Mouse (Mus musculus) kidney, embryonic 14.5 days (tissue): Measurements from ENCODE around the gene Pcca. TPM values are rescaled to one million over a fixed set of nuclear protein-coding genes. Genes with fewer than 3 reads are reported as not detected.
A peak's percentile ranks its signal among the peaks of the same experiment; 100 is the strongest.

Experiments
- ATAC-seq: fragments of 200-750 bp; cut with Nextera tagmentation; 2 replicates; pipeline ENCODE4 v1.8.0; 2017; ENCODE audit warnings: moderate number of reproducible peaks, mild to moderate bottlenecking, moderate TSS enrichment, moderate library complexity; ENCODE audit not compliant: low FRiP score, low TSS enrichment
- H3K27ac ChIP-seq: fragments of 300-500 bp; sonication (generic); 2 replicates; pipeline ENCODE4 v1.5.1; 2014; ENCODE audit warnings: low read depth, mild to moderate bottlenecking, low read length, moderate library complexity, mixed read lengths
- H3K27me3 ChIP-seq: fragments of 300-500 bp; sonication (generic); 2 replicates; pipeline ENCODE4 v1.6.1; 2014; ENCODE audit warnings: mild to moderate bottlenecking, low read length; ENCODE audit not compliant: control insufficient read depth, insufficient read depth
- H3K36me3 ChIP-seq: fragments of 300-500 bp; sonication (generic); 2 replicates; pipeline ENCODE4 v1.6.1; 2014; ENCODE audit warnings: low read length, mixed read lengths; ENCODE audit not compliant: control insufficient read depth, insufficient read depth
- H3K4me1 ChIP-seq: fragments of 300-500 bp; sonication (generic); 2 replicates; pipeline ENCODE4 v1.6.1; 2014; ENCODE audit warnings: low read length, mixed read lengths; ENCODE audit not compliant: control insufficient read depth, insufficient read depth
- H3K4me2 ChIP-seq: fragments of 300-500 bp; sonication (generic); replicated peaks from 2 replicates; pipeline ENCODE4 v1.6.1; 2014; ENCODE audit warnings: low read depth, mild to moderate bottlenecking, low read length
- H3K4me3 ChIP-seq: fragments of 300-500 bp; sonication (generic); 2 replicates; pipeline ENCODE4 v1.5.1; 2014; ENCODE audit warnings: mild to moderate bottlenecking, low read length
- H3K9ac ChIP-seq: fragments of 300-500 bp; sonication (generic); 2 replicates; pipeline ENCODE4 v1.6.1; 2014; ENCODE audit warnings: low read depth, mild to moderate bottlenecking, low read length, moderate library complexity
- H3K9me3 ChIP-seq: fragments of 300-500 bp; sonication (generic); 2 replicates; pipeline ENCODE4 v1.6.1; 2016; ENCODE audit warnings: low read length; ENCODE audit not compliant: control insufficient read depth
- WGBS: fragments of 180-500 bp; shearing (Covaris S2); extraction: QIAGEN DNeasy Blood & Tissue Kit; methylation state at CpG from one replicate; pipeline ENCODE4 v1.1.7; 2014; 5-methylcytosine and 5-hydroxymethylcytosine counted together
- polyA plus RNA-seq: library from polyadenylated mRNA; unstranded; fragments of >200 nt; fragmentation: Nextera tagmentation; extraction: Ambion mirVana; gene quantifications from 2 replicates; pipeline ENCODE4 v1.2.1, GENCODE M21; 2014

Pcca gene
- polyA plus RNA-seq, 1 experiment from 2014 or later: 20.5 TPM

GRCm38 (mm10) chr14:122490441-122491328 is 43.4 kb upstream of the Pcca start, which contains the start of gene Gm10837:
Gm10837 (plus strand) TSS chr14:122490586.
- peak within 1 kb of the TSS; percentile 34 for H3K4me2 ChIP-seq
- H3K9ac ChIP-seq: no peak within 1 kb of the TSS
- H3K27me3 ChIP-seq: peaks cover 59% of the 10 kb centered on the region
- ATAC-seq: peak; percentile 77
- no peaks in the 10 kb centered on the region for H3K36me3 ChIP-seq
- no peak within 1 kb of the TSS for H3K27ac ChIP-seq
- no peaks in the 10 kb centered on the region for H3K9me3 ChIP-seq
- 2% methylated on average over 47 of the region's 51 CpGs for WGBS
- H3K4me1 ChIP-seq: no peaks in the 10 kb centered on the region
- H3K4me3 ChIP-seq: peak within 1 kb of the TSS; percentile 26

- Histone ChIP-seq H3K27me3 (peaks cover 51% of the 10 kb centered on the region), H3K4me1 (no peaks in the 10 kb centered on the region), H3K9me3 (no peaks in the 10 kb centered on the region), H3K4me3 (no peak overlapping the region), H3K36me3 (no peaks in the 10 kb centered on the region), H3K27ac (no peak overlapping the region), H3K4me2 (no peak overlapping the region), H3K9ac (no peak overlapping the region)
- no peak for ATAC-seq
- WGBS: 70% methylated on average over 6 of the region's 6 CpGs
These were observed 42.6 kb upstream of the Pcca start for GRCm38 (mm10) chr14:122491521-122491920.

- Histone ChIP-seq H3K4me2 (no peak overlapping the region), H3K4me3 (no peak overlapping the region), H3K36me3 (no peaks in the 10 kb centered on the region), H3K27me3 (peaks cover 47% of the 10 kb centered on the region), H3K4me1 (no peaks in the 10 kb centered on the region), H3K9me3 (no peaks in the 10 kb centered on the region), H3K9ac (no peak overlapping the region), H3K27ac (no peak overlapping the region)
- ATAC-seq: no peak
- 65% methylated on average over 1 of the region's 1 CpGs for WGBS
These were observed 42.1 kb upstream of the Pcca start for GRCm38 (mm10) chr14:122492015-122492414.

GRCm38 (mm10) chr14:122509058-122509457 is 25.1 kb upstream of the Pcca start:
- WGBS: 24% methylated on average over 2 of the region's 2 CpGs
- no peak overlapping the region for H3K4me3 ChIP-seq
- H3K27me3 ChIP-seq: no peaks in the 10 kb centered on the region
- no peak overlapping the region for H3K9ac ChIP-seq
- H3K27ac ChIP-seq: no peak overlapping the region
- no peak for ATAC-seq
- no peaks in the 10 kb centered on the region for H3K36me3 ChIP-seq
- H3K4me1 ChIP-seq: no peaks in the 10 kb centered on the region
- H3K4me2 ChIP-seq: no peak overlapping the region
- H3K9me3 ChIP-seq: no peaks in the 10 kb centered on the region

- Histone ChIP-seq H3K27ac (no peak overlapping the region), H3K4me3 (no peak overlapping the region), H3K4me2 (no peak overlapping the region), H3K9ac (no peak overlapping the region), H3K36me3 (no peaks in the 10 kb centered on the region), H3K9me3 (no peaks in the 10 kb centered on the region), H3K27me3 (no peaks in the 10 kb centered on the region), H3K4me1 (no peaks in the 10 kb centered on the region)
- ATAC-seq: no peak
- 60% methylated on average over 3 of the region's 3 CpGs for whole genome bisulfite sequencing
These were observed 22.6 kb upstream of the Pcca start for GRCm38 (mm10) chr14:122511519-122511918.

GRCm38 (mm10) chr14:122513511-122514036 is 20.6 kb upstream of the Pcca start:
- no peak overlapping the region for H3K4me2 ChIP-seq
- H3K9me3 ChIP-seq: no peaks in the 10 kb centered on the region
- 60% methylated on average over 1 of the region's 1 CpGs for WGBS
- ATAC-seq: no peak
- no peaks in the 10 kb centered on the region for H3K36me3 ChIP-seq
- no peak overlapping the region for H3K27ac ChIP-seq
- H3K27me3 ChIP-seq: no peaks in the 10 kb centered on the region
- H3K9ac ChIP-seq: no peak overlapping the region
- no peaks in the 10 kb centered on the region for H3K4me1 ChIP-seq
- H3K4me3 ChIP-seq: no peak overlapping the region

- no peaks in the 10 kb centered on the region for H3K4me1 ChIP-seq
- no peak overlapping the region for H3K4me3 ChIP-seq
- H3K9me3 ChIP-seq: peaks cover 4% of the 10 kb centered on the region; the same call in 1 of the 2 replicates
- H3K27me3 ChIP-seq: no peaks in the 10 kb centered on the region
- 82% methylated on average over 4 of the region's 4 CpGs for WGBS
- no peak overlapping the region for H3K27ac ChIP-seq
- H3K4me2 ChIP-seq: no peak overlapping the region
- no peak for ATAC-seq
- no peak overlapping the region for H3K9ac ChIP-seq
- no peaks in the 10 kb centered on the region for H3K36me3 ChIP-seq
These were observed 5.6 kb upstream of the Pcca start for GRCm38 (mm10) chr14:122528475-122528874.

- 100% methylated on average over 1 of the region's 1 CpGs for WGBS
- no peaks in the 10 kb centered on the region for H3K9me3 ChIP-seq
These were observed 1.9 kb downstream of the Pcca start for GRCm38 (mm10) chr14:122535986-122536385.

GRCm38 (mm10) chr14:122548421-122548820 is 14.3 kb downstream of the Pcca start:
- Histone ChIP-seq H3K27ac (no peak overlapping the region), H3K9ac (no peak overlapping the region), H3K27me3 (no peaks in the 10 kb centered on the region), H3K9me3 (no peaks in the 10 kb centered on the region), H3K4me2 (no peak overlapping the region), H3K4me3 (no peak overlapping the region), H3K4me1 (no peaks in the 10 kb centered on the region), H3K36me3 (no peaks in the 10 kb centered on the region)
- WGBS: 87% methylated on average over 1 of the region's 1 CpGs
- no peak for ATAC-seq

More at GRCm38 (mm10) chr14:122535986-122536385, 1.9 kb downstream of the Pcca start:
- Histone ChIP-seq H3K4me2 (no peak overlapping the region), H3K27me3 (no peaks in the 10 kb centered on the region), H3K4me1 (no peaks in the 10 kb centered on the region), H3K27ac (no peak overlapping the region), H3K36me3 (no peaks in the 10 kb centered on the region), H3K9ac (no peak overlapping the region), H3K4me3 (no peak overlapping the region)
- no peak for ATAC-seq
